Mouse (Mus musculus): ENCODE data around the gene Tmem108. TPM values are rescaled to one million over a fixed set of nuclear protein-coding genes. Genes with fewer than 3 reads are reported as not detected.

Gene Tmem108
- polyA plus RNA-seq, 1 experiment from 2014 or later: 38.0 TPM

- Histone ChIP-seq H3K9ac (replicated peaks; ENCODE audit: low read depth, low read length) (no peak overlapping the region), H3K27me3 (ENCODE audit: control insufficient read depth, insufficient read depth, low read length) (no peaks in the 10 kb centered on the region), H3K9me3 (ENCODE audit: control insufficient read depth, low read length) (no peaks in the 10 kb centered on the region), H3K4me1 (ENCODE audit: control insufficient read depth, insufficient read depth, low read length) (peaks cover 13% of the 10 kb centered on the region; the same call in 1 of the 2 replicates), H3K4me3 (ENCODE audit: low read depth, low read length) (no peak overlapping the region), H3K27ac (ENCODE audit: low read depth, low read length) (no peak overlapping the region), H3K36me3 (ENCODE audit: control insufficient read depth, insufficient read depth, low read length) (no peaks in the 10 kb centered on the region), H3K4me2 (ENCODE audit: low read depth, low read length) (no peak overlapping the region)
- 88% methylated on average over 6 of the region's 6 CpGs for WGBS
- ATAC-seq (ENCODE audit: low read depth): no peak
Measured at GRCm38 (mm10) chr9:103475414-103475813, 286.2 kb downstream of the Tmem108 start.

DNA sequence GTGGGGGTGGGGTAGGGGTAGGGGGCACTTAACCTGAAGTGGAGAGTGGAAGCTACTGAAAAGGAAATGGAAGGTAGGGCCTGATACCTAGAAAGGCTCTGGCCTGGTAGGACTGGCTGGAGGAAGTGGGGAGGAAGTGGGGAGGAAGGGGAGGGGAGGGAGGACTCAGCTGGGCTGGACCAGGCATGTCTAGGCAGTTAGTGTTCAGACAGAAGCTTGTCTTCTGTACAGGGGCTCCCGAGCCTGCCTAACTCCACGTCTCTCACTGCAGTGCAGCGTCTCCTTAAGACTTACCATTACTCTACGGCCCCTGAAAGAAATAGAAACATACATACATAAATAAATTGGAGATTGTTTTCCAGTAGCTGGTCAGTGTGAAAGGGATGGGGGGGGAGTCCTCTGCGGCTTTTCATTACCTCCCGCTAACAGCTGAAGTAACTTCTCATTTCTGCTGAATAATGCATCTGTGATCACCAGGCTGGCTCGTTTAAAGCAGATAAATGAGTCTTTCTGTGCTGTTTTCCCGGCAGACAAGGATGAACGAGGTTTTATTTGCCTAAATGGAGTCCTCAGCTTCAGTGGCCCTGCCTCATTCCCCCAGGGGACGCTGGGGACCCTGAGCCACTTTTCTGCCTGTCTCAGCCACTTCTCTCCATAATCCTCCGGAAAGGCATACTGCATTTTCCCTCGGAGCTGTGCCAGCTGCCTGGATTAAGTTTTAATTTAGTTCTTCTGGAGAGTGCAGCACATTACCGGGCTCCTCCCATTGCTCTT lies 287.5 kb downstream of the Tmem108 start:
- Histone ChIP-seq H3K4me3 (ENCODE audit: low read depth, low read length) (no peak overlapping the region), H3K27ac (ENCODE audit: low read depth, low read length) (no peak overlapping the region; the same call in 1 of the 2 replicates), H3K27me3 (ENCODE audit: control insufficient read depth, insufficient read depth, low read length) (no peaks in the 10 kb centered on the region), H3K4me2 (ENCODE audit: low read depth, low read length) (no peak overlapping the region), H3K4me1 (ENCODE audit: control insufficient read depth, insufficient read depth, low read length) (peaks cover 13% of the 10 kb centered on the region; the same call in 1 of the 2 replicates), H3K36me3 (ENCODE audit: control insufficient read depth, insufficient read depth, low read length) (no peaks in the 10 kb centered on the region), H3K9me3 (ENCODE audit: control insufficient read depth, low read length) (no peaks in the 10 kb centered on the region), H3K9ac (replicated peaks; ENCODE audit: low read depth, low read length) (no peak overlapping the region)
- peak; percentile 55 for ATAC-seq (ENCODE audit: low read depth)
- 9% methylated on average over 13 of the region's 13 CpGs for WGBS

DNA sequence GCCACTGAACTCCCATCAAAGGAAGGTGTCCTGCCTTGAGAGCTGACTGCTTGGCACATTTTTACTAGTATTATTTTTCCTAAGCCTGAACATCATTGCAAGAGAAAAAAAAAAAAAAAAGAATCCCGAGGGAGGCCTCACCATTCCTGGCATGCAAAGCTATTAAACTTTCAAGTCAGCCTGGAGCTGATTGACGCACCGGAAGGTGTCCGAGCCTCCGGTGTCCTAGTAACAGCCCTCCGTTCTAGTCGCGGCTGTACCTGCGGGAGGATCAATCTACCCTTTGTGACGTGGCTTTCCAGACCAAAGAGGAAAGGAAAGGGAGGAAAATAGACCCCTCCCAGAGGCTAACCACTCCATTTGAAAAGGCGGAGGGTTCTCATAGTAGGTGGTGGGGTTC lies 289.9 kb downstream of the Tmem108 start:
- Histone ChIP-seq H3K36me3 (ENCODE audit: control insufficient read depth, insufficient read depth, low read length) (no peaks in the 10 kb centered on the region), H3K27ac (ENCODE audit: low read depth, low read length) (no peak overlapping the region), H3K4me1 (ENCODE audit: control insufficient read depth, insufficient read depth, low read length) (peaks cover 13% of the 10 kb centered on the region; the same call in 1 of the 2 replicates), H3K9me3 (ENCODE audit: control insufficient read depth, low read length) (no peaks in the 10 kb centered on the region), H3K4me3 (ENCODE audit: low read depth, low read length) (no peak overlapping the region), H3K4me2 (ENCODE audit: low read depth, low read length) (no peak overlapping the region), H3K27me3 (ENCODE audit: control insufficient read depth, insufficient read depth, low read length) (no peaks in the 10 kb centered on the region), H3K9ac (replicated peaks; ENCODE audit: low read depth, low read length) (no peak overlapping the region)
- no peak for ATAC-seq (ENCODE audit: low read depth)
- 13% methylated on average over 11 of the region's 11 CpGs for WGBS

DNA sequence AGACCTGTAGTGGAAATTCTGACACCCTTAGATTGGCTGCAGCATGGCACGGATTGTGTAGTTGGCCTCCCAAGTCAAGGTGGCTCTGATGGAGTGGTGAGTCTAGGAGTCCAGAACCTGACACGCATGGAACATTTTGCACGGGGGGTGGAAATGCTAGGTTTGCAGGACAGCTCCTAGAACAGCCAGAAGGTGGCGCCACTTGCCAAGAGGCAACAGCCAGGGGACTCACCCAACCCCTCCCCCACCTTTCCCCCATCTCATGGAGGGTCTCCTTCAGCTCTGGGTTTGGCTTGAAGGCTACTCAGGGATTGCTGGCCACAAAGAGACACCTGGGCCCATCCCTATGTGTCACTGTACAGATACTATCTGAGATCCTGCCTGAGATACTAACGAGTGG lies 292.1 kb downstream of the Tmem108 start:
- no peak overlapping the region for H3K4me2 ChIP-seq (ENCODE audit: low read depth, low read length)
- H3K4me3 ChIP-seq (ENCODE audit: low read depth, low read length): no peak overlapping the region
- H3K27ac ChIP-seq (ENCODE audit: low read depth, low read length): no peak overlapping the region
- H3K9me3 ChIP-seq (ENCODE audit: control insufficient read depth, low read length): no peaks in the 10 kb centered on the region
- no peak for ATAC-seq (ENCODE audit: low read depth)
- H3K27me3 ChIP-seq (ENCODE audit: control insufficient read depth, insufficient read depth, low read length): no peaks in the 10 kb centered on the region
- H3K9ac ChIP-seq (replicated peaks; ENCODE audit: low read depth, low read length): no peak overlapping the region
- peaks cover 20% of the 10 kb centered on the region for H3K4me1 ChIP-seq (ENCODE audit: control insufficient read depth, insufficient read depth, low read length)
- H3K36me3 ChIP-seq (ENCODE audit: control insufficient read depth, insufficient read depth, low read length): no peaks in the 10 kb centered on the region
- WGBS: 66% methylated on average over 5 of the region's 5 CpGs

DNA sequence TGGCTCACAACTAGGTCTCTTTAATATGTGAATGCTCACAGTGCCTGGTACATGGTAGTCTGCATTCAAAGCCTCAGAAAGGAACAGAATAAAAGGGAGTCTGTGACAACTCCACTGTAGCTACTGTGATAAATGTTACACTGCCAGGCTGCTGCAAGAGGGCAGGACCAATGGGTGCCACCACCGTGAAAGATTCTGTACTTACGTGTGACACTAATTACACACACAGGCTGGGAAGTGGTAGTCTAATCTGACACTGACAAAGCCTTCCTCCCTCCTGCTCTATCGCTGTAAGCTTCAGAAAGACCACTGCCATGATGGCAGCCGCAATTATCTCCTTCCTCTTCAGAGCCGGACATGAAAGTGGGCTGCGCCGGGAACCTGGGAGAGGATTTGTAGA lies 292.7 kb downstream of the Tmem108 start:
- Histone ChIP-seq H3K4me3 (ENCODE audit: low read depth, low read length) (no peak overlapping the region), H3K27me3 (ENCODE audit: control insufficient read depth, insufficient read depth, low read length) (no peaks in the 10 kb centered on the region), H3K4me2 (ENCODE audit: low read depth, low read length) (no peak overlapping the region), H3K27ac (ENCODE audit: low read depth, low read length) (no peak overlapping the region), H3K36me3 (ENCODE audit: control insufficient read depth, insufficient read depth, low read length) (no peaks in the 10 kb centered on the region), H3K9me3 (ENCODE audit: control insufficient read depth, low read length) (no peaks in the 10 kb centered on the region), H3K4me1 (ENCODE audit: control insufficient read depth, insufficient read depth, low read length) (peaks cover 15% of the 10 kb centered on the region), H3K9ac (replicated peaks; ENCODE audit: low read depth, low read length) (no peak overlapping the region)
- WGBS: 71% methylated on average over 7 of the region's 7 CpGs
- ATAC-seq (ENCODE audit: low read depth): no peak

DNA sequence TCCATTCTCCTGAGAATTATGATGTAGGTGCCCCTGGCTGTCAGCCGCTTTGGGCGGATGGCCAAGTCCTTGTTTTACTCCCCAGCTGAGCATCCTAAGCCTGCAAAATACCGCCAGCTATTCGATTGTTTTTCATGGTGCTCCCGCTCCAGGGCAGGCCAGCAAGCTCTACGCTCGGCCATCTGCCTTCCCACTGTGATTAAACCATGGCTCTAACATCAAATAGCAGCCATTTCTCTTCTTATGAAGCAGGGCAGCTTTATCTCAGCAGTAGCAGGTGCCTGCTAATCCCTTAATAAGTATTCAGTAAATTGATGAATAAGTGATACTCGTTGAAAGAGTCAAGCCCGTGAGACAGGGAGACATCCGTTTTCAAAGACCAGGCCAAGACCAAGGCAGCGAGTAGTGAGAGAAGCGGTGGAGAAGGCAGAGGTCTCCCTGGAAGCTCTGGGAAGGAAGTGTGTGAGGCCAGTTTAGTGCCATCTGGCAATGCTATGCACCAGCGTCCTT lies 295.9 kb downstream of the Tmem108 start:
- WGBS: 33% methylated on average over 13 of the region's 13 CpGs
- Histone ChIP-seq H3K27me3 (ENCODE audit: control insufficient read depth, insufficient read depth, low read length) (no peaks in the 10 kb centered on the region), H3K4me2 (ENCODE audit: low read depth, low read length) (no peak overlapping the region), H3K4me1 (ENCODE audit: control insufficient read depth, insufficient read depth, low read length) (peaks cover 7% of the 10 kb centered on the region; the same call in 1 of the 2 replicates), H3K36me3 (ENCODE audit: control insufficient read depth, insufficient read depth, low read length) (no peaks in the 10 kb centered on the region), H3K27ac (ENCODE audit: low read depth, low read length) (peak overlapping the region; percentile 72), H3K9ac (replicated peaks; ENCODE audit: low read depth, low read length) (no peak overlapping the region), H3K4me3 (ENCODE audit: low read depth, low read length) (no peak overlapping the region), H3K9me3 (ENCODE audit: control insufficient read depth, low read length) (no peaks in the 10 kb centered on the region)
- peak; percentile 75; the same call in 1 of the 2 replicates for ATAC-seq (ENCODE audit: low read depth)

GRCm38 (mm10) chr9:103465293-103465692 lies 296.3 kb downstream of the Tmem108 start:
- 8% methylated on average over 1 of the region's 1 CpGs for WGBS

DNA sequence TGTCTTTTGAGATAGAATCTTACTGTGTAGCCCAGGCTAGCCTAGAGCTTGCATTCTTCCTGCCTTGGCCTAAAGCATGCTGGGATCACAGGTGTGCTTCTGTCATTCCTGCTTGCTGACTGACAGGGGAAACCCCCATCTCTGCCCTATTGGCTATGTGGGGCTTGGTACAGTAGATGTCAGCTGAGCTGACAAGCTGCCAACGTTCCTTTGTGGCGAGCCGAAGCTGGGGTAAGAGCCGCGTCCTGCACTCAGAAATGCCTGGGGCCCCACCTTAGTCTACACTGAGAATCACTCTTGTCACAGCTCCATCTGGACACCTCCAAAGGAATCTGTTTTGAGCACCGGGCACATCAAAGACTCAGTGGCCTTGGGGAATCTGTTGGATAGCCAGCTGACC lies 297.8 kb downstream of the Tmem108 start:
- H3K4me2 ChIP-seq (ENCODE audit: low read depth, low read length): no peak overlapping the region

More at GRCm38 (mm10) chr9:103465293-103465692, 296.3 kb downstream of the Tmem108 start:
- H3K27ac ChIP-seq (ENCODE audit: low read depth, low read length): peak overlapping the region; percentile 72
- H3K27me3 ChIP-seq (ENCODE audit: control insufficient read depth, insufficient read depth, low read length): no peaks in the 10 kb centered on the region
- H3K9me3 ChIP-seq (ENCODE audit: control insufficient read depth, low read length): no peaks in the 10 kb centered on the region
- peaks cover 7% of the 10 kb centered on the region; the same call in 1 of the 2 replicates for H3K4me1 ChIP-seq (ENCODE audit: control insufficient read depth, insufficient read depth, low read length)
- ATAC-seq (ENCODE audit: low read depth): no peak
- H3K36me3 ChIP-seq (ENCODE audit: control insufficient read depth, insufficient read depth, low read length): no peaks in the 10 kb centered on the region
- no peak overlapping the region for H3K9ac ChIP-seq (replicated peaks; ENCODE audit: low read depth, low read length)
- H3K4me2 ChIP-seq (ENCODE audit: low read depth, low read length): no peak overlapping the region
- no peak overlapping the region for H3K4me3 ChIP-seq (ENCODE audit: low read depth, low read length)

GRCm38 (mm10) chr9:103459839-103460238 lies 301.8 kb downstream of the Tmem108 start:
- H3K27ac ChIP-seq (ENCODE audit: low read depth, low read length): no peak overlapping the region
- no peaks in the 10 kb centered on the region for H3K36me3 ChIP-seq (ENCODE audit: control insufficient read depth, insufficient read depth, low read length)
- no peak for ATAC-seq (ENCODE audit: low read depth)
- H3K27me3 ChIP-seq (ENCODE audit: control insufficient read depth, insufficient read depth, low read length): no peaks in the 10 kb centered on the region
- H3K9ac ChIP-seq (replicated peaks; ENCODE audit: low read depth, low read length): no peak overlapping the region
- H3K4me3 ChIP-seq (ENCODE audit: low read depth, low read length): no peak overlapping the region
- no peaks in the 10 kb centered on the region for H3K4me1 ChIP-seq (ENCODE audit: control insufficient read depth, insufficient read depth, low read length)
- H3K4me2 ChIP-seq (ENCODE audit: low read depth, low read length): no peak overlapping the region
- no peaks in the 10 kb centered on the region for H3K9me3 ChIP-seq (ENCODE audit: control insufficient read depth, low read length)
- WGBS: 68% methylated on average over 2 of the region's 2 CpGs

More for the DNA sequence above, 297.8 kb downstream of the Tmem108 start:
- no peak overlapping the region for H3K27ac ChIP-seq (ENCODE audit: low read depth, low read length)
- 68% methylated on average over 6 of the region's 6 CpGs for WGBS
- no peak overlapping the region for H3K9ac ChIP-seq (replicated peaks; ENCODE audit: low read depth, low read length)
- peaks cover 7% of the 10 kb centered on the region; the same call in 1 of the 2 replicates for H3K4me1 ChIP-seq (ENCODE audit: control insufficient read depth, insufficient read depth, low read length)
- no peaks in the 10 kb centered on the region for H3K27me3 ChIP-seq (ENCODE audit: control insufficient read depth, insufficient read depth, low read length)
- ATAC-seq (ENCODE audit: low read depth): no peak
- H3K9me3 ChIP-seq (ENCODE audit: control insufficient read depth, low read length): no peaks in the 10 kb centered on the region
- H3K4me3 ChIP-seq (ENCODE audit: low read depth, low read length): no peak overlapping the region
- no peaks in the 10 kb centered on the region for H3K36me3 ChIP-seq (ENCODE audit: control insufficient read depth, insufficient read depth, low read length)
